Mouse (Mus musculus): ENCODE measurements around the gene Exoc2.

DNA sequence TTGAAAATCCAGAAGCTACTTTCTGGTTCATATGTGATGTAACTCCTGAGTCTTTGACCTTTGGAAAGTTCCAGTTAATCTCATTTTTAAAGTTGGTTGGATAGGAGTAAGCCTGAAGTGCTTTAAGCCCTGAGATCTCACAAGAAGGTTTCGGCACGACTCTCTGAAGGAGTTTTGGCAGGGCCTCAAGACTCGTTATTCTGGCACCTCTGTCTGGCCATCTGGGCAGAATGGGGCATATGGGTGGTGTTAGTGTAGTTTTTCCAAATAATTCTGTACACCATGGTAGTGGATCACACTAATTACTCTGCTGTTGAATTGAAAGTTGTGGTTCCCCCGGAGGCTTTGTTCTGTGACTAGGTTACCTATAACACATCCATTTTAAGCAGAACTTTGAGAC is 4.3 kb upstream of the Exoc2 start:
- TF ChIP-seq POLR2AphosphoS5 (IDR thresholded peaks at IDR 0.05; ENCODE audit: insufficient replicate concordance, low read depth, low read length) (no peak), CTCF (IDR thresholded peaks at IDR 0.05; ENCODE audit: low read depth, low read length) (no peak), GATA1 (IDR thresholded peaks at IDR 0.05; ENCODE audit: borderline replicate concordance, low read length) (no peak)
